Mouse (Mus musculus) midbrain, postnatal 0 days (tissue): ENCODE results near the gene Ndufs1. TPM values are rescaled to one million over a fixed set of nuclear protein-coding genes. Genes with fewer than 3 reads are reported as not detected.

Experiments
- ATAC-seq: fragments of 200-750 bp; cut with Nextera tagmentation; 2 replicates; pipeline ENCODE4 v1.8.0; 2017; ENCODE audit warnings: moderate number of reproducible peaks, mild to moderate bottlenecking, moderate TSS enrichment, moderate library complexity; ENCODE audit not compliant: low FRiP score
- DNase-seq: peaks from one replicate; pipeline ENCODE4 v3.0.0-alpha.2; 2015; ENCODE audit warnings: low spot score
- H3K27ac ChIP-seq: fragments of 300-500 bp; sonication (generic); 2 replicates; pipeline ENCODE4 v1.5.1; 2014; ENCODE audit warnings: low read depth, mild to moderate bottlenecking, low read length, mixed read lengths
- H3K27me3 ChIP-seq: fragments of 300-500 bp; sonication (generic); 2 replicates; pipeline ENCODE4 v1.6.1; 2014; ENCODE audit warnings: low read length, control low read depth, mixed read lengths; ENCODE audit not compliant: insufficient read depth
- H3K36me3 ChIP-seq: fragments of 300-500 bp; sonication (generic); 2 replicates; pipeline ENCODE4 v1.6.1; 2014; ENCODE audit warnings: low read length, control low read depth, mixed read lengths; ENCODE audit not compliant: insufficient read depth
- H3K4me1 ChIP-seq: fragments of 300-500 bp; sonication (generic); 2 replicates; pipeline ENCODE4 v1.6.1; 2014; ENCODE audit warnings: mild to moderate bottlenecking, control low read depth, antibody characterized with exemption, low read length, mixed read lengths; ENCODE audit not compliant: insufficient read depth
- H3K4me2 ChIP-seq: fragments of 300-500 bp; sonication (generic); 2 replicates; pipeline ENCODE4 v1.6.1; 2014; ENCODE audit warnings: low read depth, mild to moderate bottlenecking, low read length, mixed read lengths; ENCODE audit not compliant: poor library complexity, severe bottlenecking
- H3K4me3 ChIP-seq: fragments of 300-500 bp; sonication (generic); 2 replicates; pipeline ENCODE4 v1.5.1; 2014; ENCODE audit warnings: low read depth, mild to moderate bottlenecking, low read length, moderate library complexity
- H3K9ac ChIP-seq: fragments of 300-500 bp; sonication (generic); replicated peaks from 2 replicates; pipeline ENCODE4 v1.6.1; 2014; ENCODE audit warnings: mild to moderate bottlenecking, low read length, moderate library complexity, mixed read lengths; ENCODE audit not compliant: poor library complexity, severe bottlenecking
- H3K9me3 ChIP-seq: fragments of 300-500 bp; sonication (generic); 2 replicates; pipeline ENCODE4 v1.6.1; 2016; ENCODE audit warnings: low read length, control low read depth
- CTCF ChIP-seq: IDR thresholded peaks from 2 replicates; pipeline ENCODE4 v1.5.1; 2016; ENCODE audit warnings: antibody characterized with exemption, mild to moderate bottlenecking
- WGBS: fragments of 180-500 bp; shearing (Covaris S2); extraction: QIAGEN DNeasy Blood & Tissue Kit; methylation state at CpG from one replicate; pipeline ENCODE4 v1.1.7; 2014; 5-methylcytosine and 5-hydroxymethylcytosine counted together
- polyA plus RNA-seq: library from polyadenylated mRNA; unstranded; fragments of >200 nt; fragmentation: Nextera tagmentation; extraction: Ambion mirVana; gene quantifications from 2 replicates; pipeline ENCODE4 v1.2.1, GENCODE M21; 2015
- total RNA-seq: library from RNA; depleted of rRNA; stranded (reverse); fragments of >200 nt; gene quantifications from 2 replicates; pipeline ENCODE4 v1.2.3, GENCODE M21; 2014

Gene Ndufs1
- total and polyA plus RNA-seq, 2 experiments from 2014 or later: 117 to 128 TPM

GRCm38 (mm10) chr1:63120382-63120781 is 56.3 kb downstream of the Ndufs1 start:
- H3K9ac ChIP-seq: no peak overlapping the region
- no peak for DNase-seq
- 100% methylated on average over 2 of the region's 2 CpGs for WGBS
- H3K27ac ChIP-seq: no peak overlapping the region
- TF ChIP-seq CTCF: no peak
- peaks cover 19% of the 10 kb centered on the region for H3K36me3 ChIP-seq
- H3K4me3 ChIP-seq: no peak overlapping the region
- H3K4me1 ChIP-seq: no peaks in the 10 kb centered on the region; the same call in 1 of the 2 replicates
- H3K4me2 ChIP-seq: no peak overlapping the region
- no peak for ATAC-seq
- no peaks in the 10 kb centered on the region for H3K9me3 ChIP-seq
- H3K27me3 ChIP-seq: no peaks in the 10 kb centered on the region

GRCm38 (mm10) chr1:63119675-63120074 is 57.0 kb downstream of the Ndufs1 start:
- ATAC-seq (no peak), DNase-seq (no peak)
- WGBS: 96% methylated on average over 4 of the region's 4 CpGs
- Histone ChIP-seq H3K27ac (no peak overlapping the region), H3K36me3 (peaks cover 19% of the 10 kb centered on the region), H3K9ac (no peak overlapping the region), H3K4me1 (no peaks in the 10 kb centered on the region; the same call in 1 of the 2 replicates), H3K4me2 (no peak overlapping the region), H3K9me3 (no peaks in the 10 kb centered on the region), H3K27me3 (no peaks in the 10 kb centered on the region), H3K4me3 (no peak overlapping the region)
- TF ChIP-seq CTCF: no peak

GRCm38 (mm10) chr1:63115540-63115939 is 61.1 kb downstream of the Ndufs1 start:
- Histone ChIP-seq H3K9ac (0 out of 2 replicates have a peak overlapping the region, but pooled peaks have one; percentile 100), H3K36me3 (peaks cover 7% of the 10 kb centered on the region), H3K27ac (no peak overlapping the region), H3K4me2 (peak overlapping the region; percentile 95), H3K4me1 (peaks cover 4% of the 10 kb centered on the region; the same call in 1 of the 2 replicates), H3K4me3 (peak overlapping the region; percentile 95), H3K27me3 (no peaks in the 10 kb centered on the region), H3K9me3 (no peaks in the 10 kb centered on the region)
- ATAC-seq (no peak), DNase-seq (no peak)
- 49% methylated on average over 3 of the region's 3 CpGs for WGBS
- no peak for TF ChIP-seq CTCF

- no peaks in the 10 kb centered on the region for H3K9me3 ChIP-seq
- peaks cover 2% of the 10 kb centered on the region for H3K36me3 ChIP-seq
- 9% methylated on average over 4 of the region's 4 CpGs for WGBS
- H3K27me3 ChIP-seq: no peaks in the 10 kb centered on the region
- DNase-seq (no peak), ATAC-seq (no peak)
- H3K4me3 ChIP-seq: peak overlapping the region; percentile 95
- peak overlapping the region; percentile 95 for H3K4me2 ChIP-seq
- H3K27ac ChIP-seq: peak overlapping the region; percentile 97
- TF ChIP-seq CTCF: no peak
- H3K4me1 ChIP-seq: peaks cover 4% of the 10 kb centered on the region; the same call in 1 of the 2 replicates
- peak overlapping the region; percentile 100; the same call in 1 of the 2 replicates for H3K9ac ChIP-seq
These were observed 61.5 kb downstream of the Ndufs1 start for GRCm38 (mm10) chr1:63115096-63115495.

GRCm38 (mm10) chr1:63114136-63114781 is 62.4 kb downstream of the Ndufs1 start, which contains the start of gene Ino80d:
Gene Ino80d, minus strand, starts transcription at chr1:63114667.
- Histone ChIP-seq H3K4me2 (peak within 1 kb of the TSS; percentile 95), H3K4me3 (peak within 1 kb of the TSS; percentile 95), H3K27me3 (no peaks in the 10 kb centered on the region), H3K9me3 (no peaks in the 10 kb centered on the region), H3K36me3 (no peaks in the 10 kb centered on the region), H3K9ac (peak within 1 kb of the TSS; percentile 100), H3K4me1 (peaks cover 4% of the 10 kb centered on the region; the same call in 1 of the 2 replicates), H3K27ac (peak within 1 kb of the TSS; percentile 97)
- peak; percentile 91 for ATAC-seq
- DNase-seq: peak; percentile 93
- 0% methylated on average over 32 of the region's 42 CpGs for WGBS
- TF ChIP-seq CTCF: peak; percentile 72
